Mouse (Mus musculus) CH12.LX (cell line): Measurements from ENCODE around the gene Ubxn4. TPM values are rescaled to one million over a fixed set of nuclear protein-coding genes. Genes with fewer than 3 reads are reported as not detected.

ENCODE experiments used
- DNase-seq: peaks from one replicate; pipeline ENCODE4 v3.0.0-alpha.2; 2013; ENCODE audit errors: extremely low read depth
- H3K27ac ChIP-seq: 2 replicates; pipeline ENCODE4 v1.5.1; 2012; ENCODE audit warnings: low read depth, mild to moderate bottlenecking, control low read depth, moderate library complexity; ENCODE audit not compliant: insufficient read depth
- H3K27me3 ChIP-seq: replicated peaks from 2 replicates; pipeline ENCODE3; 2012; ENCODE audit warnings: inconsistent platforms
- H3K36me3 ChIP-seq, 2 experiments: replicated peaks in 1 of 2; 2 replicates each; pipeline versions ENCODE3 to v1.6.1; 2012; ENCODE audit warnings: inconsistent platforms in 1 of 2, low read length in 1 of 2, mild to moderate bottlenecking in 1 of 2, mixed read lengths in 1 of 2, moderate library complexity in 1 of 2; ENCODE audit not compliant: control insufficient read depth in 1 of 2, insufficient read depth in 1 of 2
- H3K4me1 ChIP-seq, 2 experiments: 2 replicates each; pipeline ENCODE4 v1.6.1; 2012; ENCODE audit warnings: inconsistent platforms in 1 of 2, moderate library complexity in 1 of 2; ENCODE audit not compliant: insufficient read depth in 2 of 2, control insufficient read depth in 1 of 2
- H3K4me2 ChIP-seq: 2 replicates; pipeline ENCODE4 v1.6.1; 2012; ENCODE audit warnings: low read depth, mild to moderate bottlenecking, control low read depth; ENCODE audit not compliant: poor library complexity, insufficient read depth, severe bottlenecking
- H3K4me3 ChIP-seq, 3 experiments: fragments of 150-350 bp in 1 of 3; sonication (generic) in 1 of 3; replicated peaks in 1 of 3; 2 replicates each; pipeline versions ENCODE3 to v1.5.1; 2011 to 2012; ENCODE audit warnings: low read depth in 2 of 3, low read length in 2 of 3, mild to moderate bottlenecking in 2 of 3, moderate library complexity in 2 of 3, control low read depth in 1 of 3, improper control_type of control experiment in 1 of 3, inconsistent platforms in 1 of 3, mixed read lengths in 1 of 3; ENCODE audit not compliant: poor library complexity in 1 of 3
- H3K79me2 ChIP-seq: replicated peaks from 2 replicates; pipeline ENCODE4 v1.6.1; 2012; ENCODE audit warnings: mild to moderate bottlenecking, moderate library complexity; ENCODE audit not compliant: control insufficient read depth, poor library complexity, insufficient read depth, severe bottlenecking; ENCODE audit errors: extremely low read depth
- H3K9ac ChIP-seq: 2 replicates; pipeline ENCODE4 v1.6.1; 2012; ENCODE audit warnings: low read depth, mild to moderate bottlenecking, control low read depth, moderate library complexity; ENCODE audit not compliant: insufficient read depth
- H3K9me3 ChIP-seq: replicated peaks from 2 replicates; pipeline ENCODE3; 2012; ENCODE audit warnings: low read length, inconsistent platforms, mixed read lengths
- BHLHE40 ChIP-seq: IDR thresholded peaks from 2 replicates; pipeline ENCODE4 v1.6.1; 2011; ENCODE audit warnings: mild to moderate bottlenecking, low read depth, low read length, improper control_type of control experiment
- CHD1 ChIP-seq: IDR thresholded peaks from 2 replicates; pipeline ENCODE4 v1.6.1; 2012; ENCODE audit warnings: low read depth, low read length, improper control_type of control experiment, inconsistent platforms
- ELF1 ChIP-seq: IDR thresholded peaks from 2 replicates; pipeline ENCODE4 v1.6.1; 2014; ENCODE audit warnings: low read depth, mild to moderate bottlenecking, inconsistent platforms, low read length, improper control_type of control experiment
- EP300 ChIP-seq: IDR thresholded peaks from 2 replicates; pipeline ENCODE4 v1.6.1; 2011; ENCODE audit warnings: low read length, improper control_type of control experiment
- ETS1 ChIP-seq: conservative IDR thresholded peaks from 2 replicates; pipeline ENCODE4 v1.6.1; 2012; ENCODE audit warnings: low read depth, mild to moderate bottlenecking, inconsistent platforms, low read length, improper control_type of control experiment, moderate library complexity
- GABPA ChIP-seq: IDR thresholded peaks from 2 replicates; pipeline ENCODE4 v1.6.1; 2012; ENCODE audit warnings: low read depth, low read length, improper control_type of control experiment, inconsistent platforms; ENCODE audit not compliant: insufficient replicate concordance
- HCFC1 ChIP-seq: IDR thresholded peaks from 2 replicates; pipeline ENCODE4 v1.6.1; 2012; ENCODE audit warnings: low read depth, mild to moderate bottlenecking, inconsistent platforms, low read length, improper control_type of control experiment
- IRF4 ChIP-seq: IDR thresholded peaks from 2 replicates; pipeline ENCODE4 v1.6.1; 2014; ENCODE audit warnings: low read depth, mild to moderate bottlenecking, inconsistent platforms, low read length, improper control_type of control experiment
- JUN ChIP-seq: IDR thresholded peaks from 2 replicates; pipeline ENCODE4 v1.6.1; 2011; ENCODE audit warnings: low read depth, mild to moderate bottlenecking, low read length, improper control_type of control experiment, moderate library complexity; ENCODE audit not compliant: insufficient read depth
- JUND ChIP-seq: conservative IDR thresholded peaks from 2 replicates; pipeline ENCODE4 v1.6.1; 2011; ENCODE audit warnings: low read depth, low read length, improper control_type of control experiment
- KAT2A ChIP-seq: IDR thresholded peaks from 2 replicates; pipeline ENCODE4 v1.6.1; 2012; ENCODE audit warnings: low read length, improper control_type of control experiment, inconsistent platforms; ENCODE audit not compliant: insufficient replicate concordance
- MAFK ChIP-seq: IDR thresholded peaks from 2 replicates; pipeline ENCODE4 v1.6.1; 2011; ENCODE audit warnings: low read length, improper control_type of control experiment; ENCODE audit not compliant: insufficient replicate concordance
- MAX ChIP-seq: IDR thresholded peaks from 2 replicates; pipeline ENCODE4 v1.6.1; 2011; ENCODE audit warnings: low read length, improper control_type of control experiment
- MAZ ChIP-seq: IDR thresholded peaks from 2 replicates; pipeline ENCODE4 v1.6.1; 2012; ENCODE audit warnings: low read depth, mild to moderate bottlenecking, inconsistent platforms, low read length, improper control_type of control experiment, moderate library complexity
- MXI1 ChIP-seq: IDR thresholded peaks from 2 replicates; pipeline ENCODE4 v1.6.1; 2011; ENCODE audit warnings: mild to moderate bottlenecking, low read depth, low read length, improper control_type of control experiment
- MYC ChIP-seq: IDR thresholded peaks from 2 replicates; pipeline ENCODE4 v1.6.1; 2011; ENCODE audit warnings: low read depth, mild to moderate bottlenecking, improper control_type of control experiment, low read length
- NELFE ChIP-seq: IDR thresholded peaks from 2 replicates; pipeline ENCODE4 v1.6.1; 2011; ENCODE audit warnings: low read depth, low read length, improper control_type of control experiment
- NRF1 ChIP-seq: IDR thresholded peaks from 2 replicates; pipeline ENCODE4 v1.6.1; 2014; ENCODE audit warnings: low read depth, mild to moderate bottlenecking, inconsistent platforms, low read length, improper control_type of control experiment, moderate library complexity
- PAX5 ChIP-seq: IDR thresholded peaks from 2 replicates; pipeline ENCODE4 v1.6.1; 2012; ENCODE audit warnings: low read length, inconsistent platforms, mixed read lengths
- POLR2A ChIP-seq: IDR thresholded peaks from 2 replicates; pipeline ENCODE4 v1.6.1; 2011; ENCODE audit warnings: low read depth, mild to moderate bottlenecking, improper control_type of control experiment, low read length
- POLR2AphosphoS2 ChIP-seq: IDR thresholded peaks from 2 replicates; pipeline ENCODE4 v1.6.1; 2011; ENCODE audit warnings: low read depth, low read length, improper control_type of control experiment
- SIN3A ChIP-seq: IDR thresholded peaks from 2 replicates; pipeline ENCODE4 v1.6.1; 2012; ENCODE audit warnings: low read length, improper control_type of control experiment, inconsistent platforms
- SMC3 ChIP-seq: IDR thresholded peaks from 2 replicates; pipeline ENCODE4 v1.6.1; 2011; ENCODE audit warnings: low read depth, low read length, improper control_type of control experiment
- TBP ChIP-seq: conservative IDR thresholded peaks from 2 replicates; pipeline ENCODE4 v1.6.1; 2011; ENCODE audit warnings: low read depth, low read length, improper control_type of control experiment
- TCF12 ChIP-seq: IDR thresholded peaks from 2 replicates; pipeline ENCODE4 v1.6.1; 2014; ENCODE audit warnings: low read depth, mild to moderate bottlenecking, inconsistent platforms, low read length, improper control_type of control experiment
- UBTF ChIP-seq: IDR thresholded peaks from 2 replicates; pipeline ENCODE4 v1.6.1; 2012; ENCODE audit warnings: low read depth, mild to moderate bottlenecking, inconsistent platforms, low read length, improper control_type of control experiment, moderate library complexity
- USF1 ChIP-seq: IDR thresholded peaks from 2 replicates; pipeline ENCODE4 v1.6.1; 2014; ENCODE audit warnings: low read depth, mild to moderate bottlenecking, inconsistent platforms, low read length, improper control_type of control experiment
- USF2 ChIP-seq: conservative IDR thresholded peaks from 2 replicates; pipeline ENCODE4 v1.6.1; 2011; ENCODE audit warnings: low read depth, low read length, improper control_type of control experiment
- ZC3H11A ChIP-seq: IDR thresholded peaks from 2 replicates; pipeline ENCODE4 v1.6.1; 2012; ENCODE audit warnings: low read depth, mild to moderate bottlenecking, inconsistent platforms, low read length, improper control_type of control experiment
- ZKSCAN1 ChIP-seq: IDR thresholded peaks from 2 replicates; pipeline ENCODE4 v1.6.1; 2012; ENCODE audit warnings: low read depth, inconsistent platforms, low read length, improper control_type of control experiment, borderline replicate concordance
- ZMIZ1 ChIP-seq: IDR thresholded peaks from 2 replicates; pipeline ENCODE4 v1.6.1; 2012; ENCODE audit warnings: low read depth, mild to moderate bottlenecking, inconsistent platforms, low read length, improper control_type of control experiment
- ZNF384 ChIP-seq: IDR thresholded peaks from 2 replicates; pipeline ENCODE4 v1.6.1; 2012; ENCODE audit warnings: low read depth, low read length, improper control_type of control experiment, inconsistent platforms
- dilution Hi-C: fragments of 300-500 bp; cut with MboI; formaldehyde crosslinking; loops from 2 replicates; pipeline ENCODE4 v1.14.3; 2020; ENCODE audit warnings: low sequenced_read_pairs; ENCODE audit not compliant: extremely low pct_unique_long_range_greater_than_20kb, extremely low pct_ligation_motif_present
- in situ Hi-C: fragments of 300-500 bp; cut with MboI; formaldehyde crosslinking; loops from 3 replicates; pipeline ENCODE4 v1.14.3; 2019; ENCODE audit warnings: low sequenced_read_pairs, low pct_ligation_motif_present, low pct_unique_long_range_greater_than_20kb, mixed read lengths
- polyA plus RNA-seq: library from polyadenylated mRNA; unstranded; fragments of >175 nt; gene quantifications from 2 replicates; pipeline ENCODE4 v1.2.1, GENCODE M21; 2012; ENCODE audit warnings: low read depth; ENCODE audit not compliant: insufficient read length
- total RNA-seq, 2 experiments: library from RNA; depleted of rRNA; stranded (reverse); fragments of 300-350 nt in 1 of 2; fragments of >200 nt in 1 of 2; gene quantifications; 2 replicates each; pipeline ENCODE4 v1.2.3; 2012 to 2014

Gene Ubxn4
- total and polyA plus RNA-seq, 3 experiments: 38.7 to 110 (median 41.5) TPM

DNA sequence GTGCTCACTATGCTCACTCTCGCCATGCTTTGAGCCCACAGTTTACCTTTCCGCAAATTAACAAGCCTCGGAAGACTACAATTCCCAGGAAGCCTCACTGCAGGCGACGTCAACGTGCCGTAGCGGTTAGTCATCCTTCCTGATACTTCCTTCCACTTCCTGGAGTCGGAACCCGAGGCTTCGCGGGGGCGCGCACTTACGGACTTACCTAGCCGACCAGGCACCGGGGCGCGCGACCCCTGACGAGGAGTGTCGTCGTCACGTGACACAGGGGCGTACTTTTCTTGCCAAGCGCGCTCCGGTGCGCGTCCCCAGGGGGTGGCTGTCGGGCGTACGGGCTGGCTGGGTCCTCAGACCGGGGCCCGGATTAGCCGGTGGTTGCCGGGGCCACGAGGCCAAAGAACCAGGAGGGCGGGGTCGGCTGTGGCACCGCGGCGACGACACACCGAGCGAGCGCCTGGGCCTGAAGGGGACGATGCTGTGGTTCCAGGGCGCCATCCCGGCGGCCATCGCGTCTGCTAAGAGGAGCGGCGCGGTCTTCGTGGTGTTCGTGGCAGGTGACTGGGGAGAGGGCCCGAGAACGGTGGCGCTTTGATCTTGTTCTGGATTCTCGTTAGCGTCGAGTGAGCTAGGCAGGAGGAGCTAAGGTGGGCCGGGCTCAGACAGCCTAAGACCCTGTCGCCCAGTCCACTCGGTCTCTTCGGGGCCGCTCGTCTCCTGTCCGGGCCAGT, 397 bp downstream of the Ubxn4 start:
- peak overlapping the region; percentile 92 for H3K9ac ChIP-seq
- DNase-seq: peak; percentile 99
- peak; percentile 93; the same call in 1 of the 2 replicates for TF ChIP-seq KAT2A
- no peak for TF ChIP-seq SMC3
- peak; percentile 79 for TF ChIP-seq NELFE
- TF ChIP-seq UBTF: peak; percentile 30; the same call in 1 of the 2 replicates
- peak; percentile 84 for TF ChIP-seq MAX
- 0 out of 2 replicates have a peak, but pooled peaks have one; percentile 43 for TF ChIP-seq MAZ
- TF ChIP-seq TBP: peak; percentile 63; the same call in 1 of the 2 replicates
- peak; percentile 66; the same call in 1 of the 2 replicates for TF ChIP-seq TCF12
- TF ChIP-seq BHLHE40: peak; percentile 84
- peak; percentile 31; the same call in 1 of the 2 replicates for TF ChIP-seq GABPA
- TF ChIP-seq ZC3H11A: no peak
- peak; percentile 61; the same call in 1 of the 2 replicates for TF ChIP-seq MYC
- TF ChIP-seq SIN3A: peak; percentile 83
- peak; percentile 75 for TF ChIP-seq MXI1
- no peak for TF ChIP-seq MAFK
- TF ChIP-seq USF1: peak; percentile 97
- peak; percentile 82 for TF ChIP-seq JUN
- peak; percentile 98 for TF ChIP-seq HCFC1
- TF ChIP-seq PAX5: no peak
- TF ChIP-seq ZMIZ1: peak; percentile 79; the same call in 1 of the 2 replicates
- peak; percentile 99 for TF ChIP-seq ELF1
- TF ChIP-seq JUND: peak; percentile 67; the same call in 1 of the 2 replicates
- no peak for TF ChIP-seq CHD1
- no peak for TF ChIP-seq NRF1
- no peak for TF ChIP-seq ZKSCAN1
- peak; percentile 79 for TF ChIP-seq ZNF384
- TF ChIP-seq IRF4: peak; percentile 43; the same call in 1 of the 2 replicates
- TF ChIP-seq POLR2A: peak; percentile 72
- TF ChIP-seq USF2: peak; percentile 91
- TF ChIP-seq ETS1: peak; percentile 58; the same call in 1 of the 2 replicates
- 0 out of 2 replicates have a peak, but pooled peaks have one; percentile 39 for TF ChIP-seq POLR2AphosphoS2
- TF ChIP-seq EP300: no peak
- TF ChIP-seq, all 38 proteins: peak for 24
- Histone ChIP-seq H3K27ac (peak overlapping the region; percentile 69), H3K79me2 (peaks cover 29% of the 10 kb centered on the region), H3K36me3 (peaks cover 0 to 11% of the 10 kb centered on the region in 2 experiments), H3K27me3 (no peaks in the 10 kb centered on the region), H3K4me1 (peaks cover 0 to 18% of the 10 kb centered on the region in 2 experiments; a peak in 2 of 4 replicates), H3K4me3 (peak overlapping the region; percentile 79 to 95 (median 84)), H3K4me2 (peak overlapping the region; percentile 62; the same call in 1 of the 2 replicates), H3K9me3 (no peaks in the 10 kb centered on the region)
- dilution Hi-C loops (no loop called here), in situ Hi-C loops (no loop called here)
